Mouse (Mus musculus): Measurements from ENCODE around the gene Pygl. TPM values are rescaled to one million over a fixed set of nuclear protein-coding genes. Genes with fewer than 3 reads are reported as not detected.

The Pygl gene
- total RNA-seq (2021): 1 to 10 TPM in 1 of 2 experiments, under 1 TPM in 1; 0.97 to 2.0 TPM
- long read RNA-seq, experiment 1, partial matches to known transcripts: 0 of 3 reads
- long read RNA-seq, experiment 1, other reads (novel, unspliced or antisense): 0 of 3 reads
- long read RNA-seq, experiment 2: 0 reads

DNA sequence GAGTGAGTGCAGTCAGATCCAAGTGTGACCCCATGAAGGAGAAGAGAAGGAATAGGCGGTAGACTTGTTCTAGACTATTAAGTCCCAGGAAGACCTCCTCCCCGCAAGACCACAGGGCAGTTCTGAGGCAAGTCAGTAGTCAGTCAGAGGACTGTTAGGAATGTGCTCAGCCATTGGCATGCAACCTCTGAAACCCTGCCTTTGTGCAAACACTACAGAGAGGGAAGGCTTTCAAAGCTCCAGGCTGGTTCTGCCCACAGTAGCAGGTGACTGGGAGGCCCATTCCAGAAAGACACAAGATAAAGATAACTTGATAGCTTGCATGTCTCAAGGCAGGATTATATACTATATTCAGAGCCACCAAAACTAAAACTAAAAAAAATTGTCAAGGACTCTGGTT lies at the start of gene Pygl:
Gene Pygl (minus strand): TSS at position 195 of the 400 bp plus-strand sequence.
- H3K4me3 ChIP-seq: no peak within 1 kb of the TSS
- no peak for TF ChIP-seq CTCF (IDR thresholded peaks at IDR 0.05)
- intact Hi-C loops (cut with DNase I): loop anchor here (10.0 kb wide), 1 partner anchor 684 kb away; no protein-coding TSS in a partner anchor
- no peak within 1 kb of the TSS for H3K27ac ChIP-seq
- DNase-seq: no peak

DNA sequence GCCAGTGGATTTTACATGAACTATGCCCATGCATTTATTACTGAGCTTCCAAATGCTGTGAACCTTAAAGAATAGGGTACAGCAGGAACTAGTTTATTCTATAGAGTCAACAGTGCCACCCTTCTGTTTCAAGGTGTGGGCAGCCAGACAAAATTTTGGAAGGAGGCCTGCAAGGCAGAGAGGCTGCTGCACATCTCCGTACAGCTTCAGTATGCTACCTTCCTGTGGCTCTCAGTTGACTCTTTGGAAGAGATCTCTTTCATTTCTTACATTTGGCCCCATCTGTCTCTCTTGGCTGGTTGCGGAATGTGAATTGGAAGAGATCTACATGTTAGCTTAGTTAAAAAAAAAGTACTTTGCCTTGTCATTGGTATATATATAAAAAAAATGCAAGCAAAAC lies 49.6 kb upstream of the Pygl start:
- H3K4me3 ChIP-seq: no peak overlapping the region
- no peak for DNase-seq
- intact Hi-C loops (cut with DNase I): no loop called here
- no peak for TF ChIP-seq CTCF (IDR thresholded peaks at IDR 0.05)
- no peak overlapping the region for H3K27ac ChIP-seq

DNA sequence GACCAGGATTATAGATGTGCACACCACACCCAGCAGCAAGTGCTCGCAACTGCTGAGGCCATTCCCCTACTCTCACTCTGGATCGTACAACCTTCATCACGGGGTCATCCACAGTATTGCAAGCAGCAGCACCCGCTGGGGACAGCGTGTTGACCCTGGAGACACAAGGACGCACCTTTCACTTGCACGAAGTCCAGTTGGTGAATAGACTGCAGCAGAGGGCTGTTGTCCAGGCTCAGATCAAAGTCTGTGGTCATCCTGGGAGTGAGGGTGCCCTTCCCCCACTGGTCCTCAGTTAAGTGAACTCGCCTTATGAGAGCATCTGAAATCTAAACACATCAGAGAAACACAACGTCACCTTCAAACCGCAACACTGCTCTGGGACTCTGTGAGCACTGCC lies 49.1 kb upstream of the Pygl start:
- no peak overlapping the region for H3K4me3 ChIP-seq
- intact Hi-C loops (cut with DNase I): no loop called here

GRCm38 (mm10) chr12:70277071-70277939 lies 46.0 kb upstream of the Pygl start:
- DNase-seq: no peak
- Histone ChIP-seq H3K27ac (no peak overlapping the region), H3K4me3 (no peak overlapping the region)
- TF ChIP-seq CTCF (IDR thresholded peaks at IDR 0.05): no peak
- intact Hi-C loops (cut with DNase I): no loop called here

More for the DNA sequence above, 49.1 kb upstream of the Pygl start:
- no peak overlapping the region for H3K27ac ChIP-seq
- TF ChIP-seq CTCF (IDR thresholded peaks at IDR 0.05): no peak
- no peak for DNase-seq

- no peak overlapping the region for H3K27ac ChIP-seq
- H3K4me3 ChIP-seq: no peak overlapping the region
- no peak for TF ChIP-seq CTCF (IDR thresholded peaks at IDR 0.05)
- intact Hi-C loops (cut with DNase I): no loop called here
- DNase-seq: no peak
Observed at GRCm38 (mm10) chr12:70269724-70270123, 38.4 kb upstream of the Pygl start.

GRCm38 (mm10) chr12:70267314-70267713 lies 36.0 kb upstream of the Pygl start:
- Histone ChIP-seq H3K27ac (no peak overlapping the region), H3K4me3 (no peak overlapping the region)
- intact Hi-C loops (cut with DNase I): no loop called here
- DNase-seq: no peak
- TF ChIP-seq CTCF (IDR thresholded peaks at IDR 0.05): no peak

DNA sequence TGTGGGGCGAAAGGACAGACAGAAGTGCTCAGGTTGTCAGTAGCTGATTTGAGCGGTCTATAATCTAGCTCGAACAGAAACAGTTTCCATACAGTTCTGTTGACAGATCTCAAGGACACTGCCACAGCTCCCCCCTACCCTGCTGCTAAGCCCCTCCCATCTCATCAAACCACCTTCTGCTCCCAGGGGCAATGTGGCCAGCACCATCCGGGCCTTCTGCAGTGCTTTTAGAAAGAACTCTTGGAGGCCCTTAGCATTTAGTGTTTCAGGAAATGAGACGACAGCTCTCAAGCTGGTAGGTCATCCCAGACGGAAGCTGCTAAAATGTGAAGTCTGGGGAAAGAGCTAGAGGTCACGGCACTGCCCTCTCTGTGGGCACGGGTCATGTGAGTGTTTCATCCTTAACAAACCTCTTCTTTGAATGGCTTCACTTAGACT lies 35.2 kb upstream of the Pygl start:
- no peak for TF ChIP-seq CTCF (IDR thresholded peaks at IDR 0.05)
- DNase-seq: no peak

DNA sequence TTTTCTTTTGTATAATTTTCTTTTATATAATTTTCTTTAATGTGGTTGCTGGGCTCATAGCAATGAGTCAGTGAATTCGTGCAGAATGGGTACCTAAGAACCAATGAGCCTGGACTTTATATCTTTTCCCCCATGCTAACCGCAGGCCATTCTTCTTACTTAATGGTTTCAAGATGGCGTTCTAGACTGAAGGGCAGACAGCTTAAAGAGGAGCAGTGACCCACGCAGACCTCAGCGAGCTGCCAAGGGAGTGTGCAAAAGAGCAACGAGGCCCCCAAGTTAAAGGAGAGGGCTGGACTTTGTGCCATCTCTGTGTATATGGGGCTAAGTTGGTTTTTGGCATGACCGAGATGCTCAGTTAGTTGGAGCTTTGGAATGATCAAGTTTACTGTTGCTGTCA lies 32.4 kb upstream of the Pygl start:
- no peak for DNase-seq
- intact Hi-C loops (cut with DNase I): no loop called here
- no peak overlapping the region for H3K4me3 ChIP-seq
- H3K27ac ChIP-seq: no peak overlapping the region
- TF ChIP-seq CTCF (IDR thresholded peaks at IDR 0.05): no peak

More for the DNA sequence above, 35.2 kb upstream of the Pygl start:
- Histone ChIP-seq H3K27ac (no peak overlapping the region), H3K4me3 (no peak overlapping the region)
- intact Hi-C loops (cut with DNase I): no loop called here

GRCm38 (mm10) chr12:70262271-70262953 lies 31.1 kb upstream of the Pygl start:
- no peak for TF ChIP-seq CTCF (IDR thresholded peaks at IDR 0.05)
- Histone ChIP-seq H3K4me3 (no peak overlapping the region), H3K27ac (no peak overlapping the region)
- intact Hi-C loops (cut with DNase I): no loop called here
- DNase-seq: no peak

- Histone ChIP-seq H3K27ac (no peak overlapping the region), H3K4me3 (no peak overlapping the region)
- intact Hi-C loops (cut with DNase I): no loop called here
- TF ChIP-seq CTCF (IDR thresholded peaks at IDR 0.05): no peak
- DNase-seq: no peak
Observed at GRCm38 (mm10) chr12:70251210-70251884, 20.1 kb upstream of the Pygl start.

GRCm38 (mm10) chr12:70249616-70250157 lies 18.4 kb upstream of the Pygl start:
- no peak for TF ChIP-seq CTCF (IDR thresholded peaks at IDR 0.05)
- DNase-seq: no peak
- intact Hi-C loops (cut with DNase I): no loop called here
- no peak overlapping the region for H3K27ac ChIP-seq
- no peak overlapping the region for H3K4me3 ChIP-seq

DNA sequence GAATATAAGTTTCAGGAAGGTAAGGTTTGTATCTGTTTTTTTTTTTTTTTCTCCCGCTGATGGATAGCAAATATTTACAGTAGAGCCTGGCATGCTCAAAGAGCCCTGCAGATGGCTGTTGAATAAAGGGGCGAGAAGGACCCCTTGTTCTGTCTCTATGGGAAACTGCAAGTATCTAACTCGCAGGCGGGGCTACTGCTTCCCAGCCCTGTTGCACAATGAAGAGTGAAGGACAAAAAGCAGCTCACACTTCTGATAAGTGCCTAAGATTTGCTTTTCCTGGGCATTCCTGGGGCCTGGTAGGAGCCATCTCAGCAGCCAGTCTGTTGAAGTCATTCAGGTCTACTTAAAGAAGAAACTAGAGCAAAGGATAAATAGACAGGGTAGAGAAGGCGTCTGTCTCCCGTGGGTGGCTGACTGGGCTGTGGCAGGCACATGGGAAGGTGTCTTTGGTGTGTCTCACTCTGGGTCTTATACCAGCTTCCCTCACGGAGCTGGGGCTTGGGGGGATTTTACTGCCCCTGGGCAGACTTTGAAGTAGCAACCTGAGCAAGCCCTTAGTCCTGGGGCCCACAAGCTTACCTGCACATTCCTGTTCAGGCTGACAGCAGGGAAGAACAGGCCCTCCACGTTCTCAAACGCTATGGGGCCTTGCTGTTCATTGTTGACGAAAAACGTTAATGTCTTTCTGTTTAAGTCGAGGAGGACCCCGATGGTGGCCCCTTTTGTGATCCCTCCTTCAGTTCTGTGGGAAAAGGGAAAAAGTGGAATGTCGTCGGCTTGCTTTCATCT lies 16.6 kb upstream of the Pygl start:
- DNase-seq: no peak
- Histone ChIP-seq H3K27ac (no peak overlapping the region), H3K4me3 (no peak overlapping the region)
- no peak for TF ChIP-seq CTCF (IDR thresholded peaks at IDR 0.05)
- intact Hi-C loops (cut with DNase I): no loop called here

Data from gastrocnemius, adult 2 months (tissue).